8 mouse cellular contexts compared by ENCODE assay signal in genomic region chr1:182019926-182020801, GRCm38 (mm10). TPM values are rescaled to one million over a fixed set of nuclear protein-coding genes. Genes with fewer than 3 reads are reported as not detected.
DNase-seq lines count a peak whose midpoint lies in the region; ATAC-seq lines count a peak whose summit lies in the region.

Enah (minus strand) TSS chr1:182019990.

- peak within 1 kb of the TSS; percentile 97 for H3K9ac ChIP-seq in forebrain, embryonic 14.5 days (ENCODE audit: low read length)
- H3K9ac ChIP-seq in heart, embryonic 16.5 days (ENCODE audit: low read length) = peak within 1 kb of the TSS; percentile 97
- peak within 1 kb of the TSS; percentile 1; the same call in 1 of the 2 replicates for H3K9ac ChIP-seq in liver, embryonic 15.5 days
- H3K9ac ChIP-seq in neural tube, embryonic 14.5 days (replicated peaks; ENCODE audit: low read depth, low read length) = peak within 1 kb of the TSS; percentile 97

- no peaks in the 10 kb centered on the region for H3K9me3 ChIP-seq in forebrain, embryonic 14.5 days (replicated peaks; ENCODE audit: control insufficient read depth, low read length)
- H3K9me3 ChIP-seq in heart, embryonic 16.5 days (replicated peaks; ENCODE audit: control insufficient read depth, low read length) = no peaks in the 10 kb centered on the region
- no peaks in the 10 kb centered on the region for H3K9me3 ChIP-seq in liver, embryonic 15.5 days (replicated peaks)
- H3K9me3 ChIP-seq in neural tube, embryonic 14.5 days (ENCODE audit: control insufficient read depth, low read length) = no peaks in the 10 kb centered on the region

- peak within 1 kb of the TSS; percentile 74 for H3K4me2 ChIP-seq in forebrain, embryonic 14.5 days (ENCODE audit: low read length)
- peak within 1 kb of the TSS; percentile 89 for H3K4me2 ChIP-seq in heart, embryonic 16.5 days (ENCODE audit: low read depth, low read length)
- peak within 1 kb of the TSS; percentile 73 for H3K4me2 ChIP-seq in liver, embryonic 15.5 days
- H3K4me2 ChIP-seq in neural tube, embryonic 14.5 days (ENCODE audit: low read depth, low read length) = peak within 1 kb of the TSS; percentile 51

- WGBS in forebrain, embryonic 14.5 days = under 1% methylated on average over 58 of the region's 109 CpGs
- under 1% methylated on average over 63 of the region's 109 CpGs for WGBS in heart, embryonic 16.5 days
- under 1% methylated on average over 67 of the region's 109 CpGs for WGBS in liver, embryonic 15.5 days (ENCODE audit: insufficient replicate concordance)
- under 1% methylated on average over 53 of the region's 109 CpGs for WGBS in neural tube, embryonic 14.5 days

- no peaks in the 10 kb centered on the region for H3K4me1 ChIP-seq in brown adipose tissue, adult 24 weeks (ENCODE audit: control insufficient read depth, insufficient read depth, insufficient read length, low read length)
- H3K4me1 ChIP-seq in forebrain, embryonic 14.5 days (ENCODE audit: control insufficient read depth, insufficient read depth, low read length) = peaks cover 15% of the 10 kb centered on the region
- H3K4me1 ChIP-seq in heart, embryonic 16.5 days (ENCODE audit: control insufficient read depth, insufficient read depth, low read length) = peaks cover 18% of the 10 kb centered on the region
- no peaks in the 10 kb centered on the region for H3K4me1 ChIP-seq in liver, embryonic 15.5 days (replicated peaks)
- H3K4me1 ChIP-seq in neural tube, embryonic 14.5 days (ENCODE audit: control insufficient read depth, insufficient read depth, low read length) = peaks cover 15% of the 10 kb centered on the region

- H3K36me3 ChIP-seq in forebrain, embryonic 14.5 days (ENCODE audit: control insufficient read depth, insufficient read depth, low read length) = peaks cover 5% of the 10 kb centered on the region; the same call in 1 of the 2 replicates
- H3K36me3 ChIP-seq in heart, embryonic 16.5 days (ENCODE audit: control insufficient read depth, insufficient read depth) = no peaks in the 10 kb centered on the region
- no peaks in the 10 kb centered on the region for H3K36me3 ChIP-seq in liver, embryonic 15.5 days (replicated peaks)
- no peaks in the 10 kb centered on the region for H3K36me3 ChIP-seq in neural tube, embryonic 14.5 days (ENCODE audit: control insufficient read depth, insufficient read depth, low read length)

- H3K4me3 ChIP-seq in brown adipose tissue, adult 24 weeks (ENCODE audit: insufficient read depth, low read depth, low read length) = peak within 1 kb of the TSS; percentile 77
- H3K4me3 ChIP-seq in forebrain, embryonic 14.5 days (ENCODE audit: low read depth, low read length) = peak within 1 kb of the TSS; percentile 89
- peak within 1 kb of the TSS; percentile 90 for H3K4me3 ChIP-seq in heart, embryonic 16.5 days (ENCODE audit: low read length)
- H3K4me3 ChIP-seq in liver, embryonic 15.5 days (replicated peaks) = peak within 1 kb of the TSS; percentile 58
- H3K4me3 ChIP-seq in neural tube, embryonic 14.5 days (ENCODE audit: low read depth, low read length) = peak within 1 kb of the TSS; percentile 99

- no peak within 1 kb of the TSS for H3K27ac ChIP-seq in brown adipose tissue, adult 24 weeks (replicated peaks; ENCODE audit: low read depth, low read length)
- peak within 1 kb of the TSS; percentile 99 for H3K27ac ChIP-seq in forebrain, embryonic 14.5 days (ENCODE audit: low read depth, low read length)
- peak within 1 kb of the TSS; percentile 96 for H3K27ac ChIP-seq in heart, embryonic 16.5 days (ENCODE audit: low read length)
- no peak within 1 kb of the TSS for H3K27ac ChIP-seq in liver, embryonic 15.5 days (replicated peaks)
- H3K27ac ChIP-seq in neural tube, embryonic 14.5 days (ENCODE audit: low read depth, low read length) = peak within 1 kb of the TSS; percentile 98

- ATAC-seq in forebrain, embryonic 14.5 days = peak; percentile 78
- ATAC-seq in heart, embryonic 16.5 days (replicated peaks; ENCODE audit: extremely low read depth, insufficient read depth, low FRiP score) = peak; percentile 83
- peak; percentile 37; the same call in 1 of the 2 replicates for ATAC-seq in liver, embryonic 15.5 days (ENCODE audit: insufficient read depth)
- peak; percentile 85 for ATAC-seq in neural tube, embryonic 14.5 days (ENCODE audit: low read depth)

- peak; percentile 7 for DNase-seq in CD4-positive helper T cell, adult 2 months (ENCODE audit: low read depth, low spot score)
- DNase-seq in forebrain, embryonic 14.5 days (ENCODE audit: low spot score) = peak; percentile 91
- DNase-seq in kidney, postnatal 36 days = peak; percentile 65 to 85
- peak; percentile 19 for DNase-seq in thymus, postnatal 25 days

- no peaks in the 10 kb centered on the region for H3K27me3 ChIP-seq in forebrain, embryonic 14.5 days (replicated peaks; ENCODE audit: control insufficient read depth, insufficient read depth, low read length)
- no peaks in the 10 kb centered on the region for H3K27me3 ChIP-seq in heart, embryonic 16.5 days (ENCODE audit: control insufficient read depth, insufficient read depth, low read length)
- H3K27me3 ChIP-seq in liver, embryonic 15.5 days = peaks cover 66% of the 10 kb centered on the region
- no peaks in the 10 kb centered on the region for H3K27me3 ChIP-seq in neural tube, embryonic 14.5 days (ENCODE audit: control insufficient read depth, insufficient read depth, low read length)

RNA-seq across cellular contexts. Expression of gene Enah, which starts in this region (rescaled TPM):
- 5.5 and 8.0 TPM in 2 replicates for polyA plus RNA-seq in brown adipose tissue, adult 24 weeks (2012; ENCODE audit: insufficient read depth, insufficient read length, missing spikeins)
- 19.9 and 24.7 TPM in 2 replicates for polyA plus RNA-seq in forebrain, embryonic 14.5 days (2014; fragmentation: Nextera tagmentation; extraction: Ambion mirVana)
- 13.2 and 17.3 TPM in 2 replicates for polyA plus RNA-seq in heart, embryonic 16.5 days (2015; fragmentation: Nextera tagmentation; extraction: Ambion mirVana)
- 0.40 and 0.71 TPM in 2 replicates for polyA plus RNA-seq in liver, embryonic 15.5 days (2015; fragmentation: Nextera tagmentation; extraction: Ambion mirVana)
- polyA plus RNA-seq in neural tube, embryonic 14.5 days (2014; fragmentation: Nextera tagmentation; extraction: Ambion mirVana) = 47.4 and 51.7 TPM in 2 replicates

Comparison
In these comparisons a context has a peak if more than half of its experiments do, and no peak if none do; other contexts are left out.
1. Peak in ATAC-seq, H3K4me3 ChIP-seq, H3K9ac ChIP-seq and H3K4me2 ChIP-seq in liver, embryonic 15.5 days; RNA of the gene not detected or under 1 TPM.
2. DNase-seq: peak in every context shown above with its lines; median percentile 91 in forebrain, embryonic 14.5 days; 75 in kidney, postnatal 36 days; 19 in thymus, postnatal 25 days; 7 in CD4-positive helper T cell, adult 2 months.
3. H3K27ac ChIP-seq: peak in forebrain, embryonic 14.5 days (single experiment), heart, embryonic 16.5 days (single experiment) and neural tube, embryonic 14.5 days (single experiment); none in brown adipose tissue, adult 24 weeks (single experiment) and liver, embryonic 15.5 days (single experiment).
4. H3K9ac ChIP-seq: peak in every context shown above with its lines; median percentile 97 in forebrain, embryonic 14.5 days; 97 in heart, embryonic 16.5 days; 97 in neural tube, embryonic 14.5 days; 1 in liver, embryonic 15.5 days.
5. Peak in every context shown above with its lines, with median percentiles within 50 percentile points of each other: H3K4me3 ChIP-seq, ATAC-seq and H3K4me2 ChIP-seq.